Mouse (Mus musculus) olfactory bulb, adult 2 months (tissue): Measurements from ENCODE around the gene Cep164.

Source experiments
- CTCF ChIP-seq: fragments of 200-500 bp; IDR thresholded peaks from 2 replicates; pipeline ENCODE4 v1.5.1; 2012; ENCODE audit warnings: low read depth, mild to moderate bottlenecking, low read length, moderate library complexity; ENCODE audit not compliant: insufficient read depth
- POLR2A ChIP-seq: fragments of 200-500 bp; IDR thresholded peaks from 2 replicates; pipeline ENCODE4 v1.6.1; 2012; ENCODE audit warnings: mild to moderate bottlenecking, low read depth, low read length, moderate library complexity; ENCODE audit not compliant: insufficient read depth

GRCm38 (mm10) chr9:45838069-45838433 is 9.6 kb upstream of the Cep164 start:
- TF ChIP-seq CTCF (no peak), POLR2A (no peak)
